Mouse (Mus musculus) small intestine, adult 2 months (tissue): ENCODE data around the gene Sorbs2. TPM values are rescaled to one million over a fixed set of nuclear protein-coding genes. Genes with fewer than 3 reads are reported as not detected.

Source experiments
- H3K27ac ChIP-seq: fragments of 200-500 bp; 2 replicates; pipeline ENCODE4 v1.5.1; 2012; ENCODE audit warnings: low read depth, low read length, control low read depth, inconsistent platforms; ENCODE audit not compliant: insufficient read depth
- H3K27me3 ChIP-seq: fragments of 200-500 bp; 2 replicates; pipeline ENCODE4 v1.6.1; 2012; ENCODE audit warnings: mild to moderate bottlenecking, moderate library complexity, low read length, inconsistent platforms; ENCODE audit not compliant: control insufficient read depth, insufficient read depth
- H3K36me3 ChIP-seq: fragments of 200-500 bp; 2 replicates; pipeline ENCODE4 v1.6.1; 2012; ENCODE audit warnings: mild to moderate bottlenecking, low read length, control low read depth, inconsistent platforms; ENCODE audit not compliant: control insufficient read depth, insufficient read depth
- H3K4me1 ChIP-seq: fragments of 200-500 bp; 2 replicates; pipeline ENCODE4 v1.6.1; 2012; ENCODE audit warnings: low read length, inconsistent platforms, mixed read lengths; ENCODE audit not compliant: control insufficient read depth, insufficient read depth, insufficient read length
- H3K4me3 ChIP-seq: fragments of 200-500 bp; 2 replicates; pipeline ENCODE4 v1.5.1; 2012; ENCODE audit warnings: low read depth, mild to moderate bottlenecking, control low read depth, inconsistent platforms, low read length, moderate library complexity
- CTCF ChIP-seq: fragments of 200-500 bp; IDR thresholded peaks from 2 replicates; pipeline ENCODE4 v1.5.1; 2012; ENCODE audit warnings: low read depth, mild to moderate bottlenecking, control low read depth, inconsistent platforms, low read length, moderate library complexity, mixed read lengths; ENCODE audit not compliant: insufficient replicate concordance, insufficient read length; ENCODE audit errors: extremely low read depth
- POLR2A ChIP-seq: fragments of 200-500 bp; IDR thresholded peaks from 2 replicates; pipeline ENCODE4 v1.6.1; 2012; ENCODE audit warnings: low read depth, mild to moderate bottlenecking, control low read depth, inconsistent platforms, low read length, moderate library complexity
- WGBS: fragments of 180-500 bp; shearing (Covaris S2); methylation state at CpG from one replicate; pipeline ENCODE4 v1.1.7; 2018; 5-methylcytosine and 5-hydroxymethylcytosine counted together
- polyA plus RNA-seq: library from polyadenylated mRNA; depleted of rRNA; stranded (reverse); fragments of >200 nt; gene quantifications from 2 replicates; pipeline ENCODE4 v1.2.3, GENCODE M21; 2012

The Sorbs2 gene
- polyA plus RNA-seq, 1 experiment = 5.7 TPM

GRCm38 (mm10) chr8:45677114-45677853 lies 169.7 kb downstream of the Sorbs2 start:
- Histone ChIP-seq H3K27ac (no peak overlapping the region), H3K36me3 (no peaks in the 10 kb centered on the region), H3K27me3 (no peaks in the 10 kb centered on the region), H3K4me3 (no peak overlapping the region), H3K4me1 (no peaks in the 10 kb centered on the region; the same call in 1 of the 2 replicates)
- TF ChIP-seq POLR2A (no peak), CTCF (no peak)
- WGBS = 80% methylated on average over 10 of the region's 10 CpGs

GRCm38 (mm10) chr8:45677854-45678241 lies 170.3 kb downstream of the Sorbs2 start:
- WGBS = 89% methylated on average over 3 of the region's 3 CpGs
- H3K27ac ChIP-seq = no peak overlapping the region
- no peak overlapping the region for H3K4me3 ChIP-seq
- no peaks in the 10 kb centered on the region; the same call in 1 of the 2 replicates for H3K4me1 ChIP-seq
- TF ChIP-seq POLR2A (no peak), CTCF (no peak)
- no peaks in the 10 kb centered on the region for H3K27me3 ChIP-seq
- H3K36me3 ChIP-seq = no peaks in the 10 kb centered on the region

- Histone ChIP-seq H3K27me3 (no peaks in the 10 kb centered on the region), H3K4me3 (no peak overlapping the region), H3K27ac (no peak overlapping the region), H3K36me3 (no peaks in the 10 kb centered on the region), H3K4me1 (no peaks in the 10 kb centered on the region; the same call in 1 of the 2 replicates)
- TF ChIP-seq POLR2A = no peak
- TF ChIP-seq CTCF = no peak
- WGBS = 44% methylated on average over 3 of the region's 3 CpGs
Measured at GRCm38 (mm10) chr8:45681171-45681570, 173.6 kb downstream of the Sorbs2 start.

GRCm38 (mm10) chr8:45682845-45683383 lies 175.3 kb downstream of the Sorbs2 start:
- no peaks in the 10 kb centered on the region for H3K36me3 ChIP-seq
- WGBS = 82% methylated on average over 8 of the region's 8 CpGs
- no peaks in the 10 kb centered on the region; the same call in 1 of the 2 replicates for H3K4me1 ChIP-seq
- TF ChIP-seq CTCF (no peak), POLR2A (no peak)
- H3K27ac ChIP-seq = no peak overlapping the region
- H3K27me3 ChIP-seq = no peaks in the 10 kb centered on the region
- H3K4me3 ChIP-seq = no peak overlapping the region

GRCm38 (mm10) chr8:45687942-45688695 lies 180.5 kb downstream of the Sorbs2 start:
- Histone ChIP-seq H3K27ac (no peak overlapping the region), H3K4me1 (no peaks in the 10 kb centered on the region), H3K27me3 (no peaks in the 10 kb centered on the region), H3K36me3 (no peaks in the 10 kb centered on the region), H3K4me3 (no peak overlapping the region)
- 83% methylated on average over 12 of the region's 12 CpGs for WGBS
- no peak for TF ChIP-seq CTCF
- no peak for TF ChIP-seq POLR2A

- Histone ChIP-seq H3K4me3 (no peak overlapping the region), H3K36me3 (no peaks in the 10 kb centered on the region), H3K27me3 (no peaks in the 10 kb centered on the region), H3K27ac (no peak overlapping the region), H3K4me1 (no peaks in the 10 kb centered on the region)
- 73% methylated on average over 2 of the region's 2 CpGs for WGBS
- no peak for TF ChIP-seq CTCF
- no peak for TF ChIP-seq POLR2A
Measured at GRCm38 (mm10) chr8:45689611-45690207, 182.1 kb downstream of the Sorbs2 start.

GRCm38 (mm10) chr8:45700100-45700499 lies 192.5 kb downstream of the Sorbs2 start:
- Histone ChIP-seq H3K27ac (no peak overlapping the region), H3K4me1 (no peaks in the 10 kb centered on the region), H3K36me3 (no peaks in the 10 kb centered on the region), H3K27me3 (no peaks in the 10 kb centered on the region), H3K4me3 (no peak overlapping the region)
- TF ChIP-seq POLR2A (no peak), CTCF (no peak)
- 90% methylated on average over 5 of the region's 5 CpGs for WGBS
